Mouse (Mus musculus): ENCODE data around the gene Kdm4c.

GRCm38 (mm10) chr4:74230994-74231393, 11.3 kb upstream of the Kdm4c start:
- TF ChIP-seq POLR2A (IDR thresholded peaks at IDR 0.05; ENCODE audit: extremely low read depth, insufficient read depth, low read length) (no peak), CTCF (IDR thresholded peaks at IDR 0.05; ENCODE audit: low read depth, low read length) (peak; percentile 73)
